Mouse (Mus musculus) testis, postnatal 10 days (tissue): ENCODE results near the gene Olfr1377.
"Not testable (repeated sequence)": the region's sequence is repeated elsewhere in the genome, so short reads cannot be mapped to it uniquely, and the experiment has no call there.

Experiments
- DNase-seq: peaks from one replicate; pipeline ENCODE4 v3.0.0; 2021; ENCODE audit warnings: low spot score

Gene Olfr1377

GRCm38 (mm10) chr11:50981667-50982066 is at the start of gene Olfr1377:
Gene Olfr1377, plus strand, starts transcription at chr11:50981967.
- DNase-seq, result no peak

- no peak for DNase-seq
These were observed 49.7 kb upstream of the Olfr1377 start for GRCm38 (mm10) chr11:50932040-50932439.

GRCm38 (mm10) chr11:50938435-50938834 is 43.3 kb upstream of the Olfr1377 start:
- no peak for DNase-seq

GRCm38 (mm10) chr11:50939621-50940366 is 42.0 kb upstream of the Olfr1377 start:
- DNase-seq, result no peak

- DNase-seq, result no peak
These were observed 39.4 kb upstream of the Olfr1377 start for GRCm38 (mm10) chr11:50942386-50942785.

GRCm38 (mm10) chr11:50943506-50943905 is 38.3 kb upstream of the Olfr1377 start, which contains the start of gene 4933414I15Rik:
Gene 4933414I15Rik, minus strand, starts transcription at chr11:50943765.
- no peak for DNase-seq

GRCm38 (mm10) chr11:50952290-50952689 is 29.5 kb upstream of the Olfr1377 start:
- DNase-seq, result no peak

- no peak for DNase-seq
These were observed 28.1 kb upstream of the Olfr1377 start, which contains the start of gene Prop1 for GRCm38 (mm10) chr11:50953665-50954064. Gene Prop1, minus strand, starts transcription at chr11:50953765.

GRCm38 (mm10) chr11:50964886-50965285 is 16.9 kb upstream of the Olfr1377 start:
- DNase-seq, result no peak

GRCm38 (mm10) chr11:50966230-50966629 is 15.5 kb upstream of the Olfr1377 start, which contains the start of gene Olfr1378:
Gene Olfr1378, plus strand, starts transcription at chr11:50966530.
- no peak for DNase-seq

GRCm38 (mm10) chr11:50977216-50977615 is 4.6 kb upstream of the Olfr1377 start:
- DNase-seq, result peak; percentile 48

- no peak for DNase-seq
These were observed 21.5 kb downstream of the Olfr1377 start, which contains the start of gene Olfr51 for GRCm38 (mm10) chr11:51003296-51003695. Gene Olfr51, plus strand, starts transcription at chr11:51003596.

GRCm38 (mm10) chr11:51011821-51012220 is 30.1 kb downstream of the Olfr1377 start:
- DNase-seq, result peak; percentile 86

GRCm38 (mm10) chr11:51013936-51014335 is 32.2 kb downstream of the Olfr1377 start, which contains the start of gene Olfr54:
Gene Olfr54, plus strand, starts transcription at chr11:51014236.
- DNase-seq, result no peak

- no peak for DNase-seq
These were observed 34.6 kb downstream of the Olfr1377 start for GRCm38 (mm10) chr11:51016341-51016740.

GRCm38 (mm10) chr11:51026811-51027210 is 45.0 kb downstream of the Olfr1377 start:
- not testable (repeated sequence) for DNase-seq

GRCm38 (mm10) chr11:51029381-51029780 is 47.6 kb downstream of the Olfr1377 start:
- DNase-seq, result not testable (repeated sequence)

GRCm38 (mm10) chr11:51030225-51030624 is 48.5 kb downstream of the Olfr1377 start:
- no peak for DNase-seq

GRCm38 (mm10) chr11:51032851-51033250 is 51.1 kb downstream of the Olfr1377 start:
- DNase-seq, result no peak

- not testable (repeated sequence) for DNase-seq
These were observed 52.4 kb downstream of the Olfr1377 start for GRCm38 (mm10) chr11:51034141-51034540.

- DNase-seq, result peak; percentile 54
These were observed 54.2 kb downstream of the Olfr1377 start for GRCm38 (mm10) chr11:51035951-51036350.
